Mouse (Mus musculus) embryonic facial prominence, embryonic 13.5 days (tissue): ENCODE results near the gene Lipt2. TPM values are rescaled to one million over a fixed set of nuclear protein-coding genes. Genes with fewer than 3 reads are reported as not detected.

Experiments
- ATAC-seq: fragments of 200-750 bp; cut with Nextera tagmentation; 2 replicates; pipeline ENCODE4 v1.8.0; 2017; ENCODE audit warnings: low read depth; ENCODE audit not compliant: insufficient number of reproducible peaks, insufficient read depth, low FRiP score, low TSS enrichment
- H3K27ac ChIP-seq: fragments of 300-500 bp; sonication (generic); 2 replicates; pipeline ENCODE4 v1.5.1; 2015; ENCODE audit warnings: moderate library complexity, mild to moderate bottlenecking, inconsistent platforms
- H3K27me3 ChIP-seq: fragments of 300-500 bp; sonication (generic); 2 replicates; pipeline ENCODE4 v1.6.1; 2015; ENCODE audit warnings: mild to moderate bottlenecking, inconsistent platforms
- H3K36me3 ChIP-seq: fragments of 300-500 bp; sonication (generic); 2 replicates; pipeline ENCODE4 v1.6.1; 2015; ENCODE audit warnings: mild to moderate bottlenecking, inconsistent platforms
- H3K4me1 ChIP-seq: fragments of 300-500 bp; sonication (generic); 2 replicates; pipeline ENCODE4 v1.6.1; 2015; ENCODE audit warnings: inconsistent platforms
- H3K4me2 ChIP-seq: fragments of 300-500 bp; sonication (generic); 2 replicates; pipeline ENCODE4 v1.6.1; 2015; ENCODE audit warnings: moderate library complexity, mild to moderate bottlenecking, inconsistent platforms
- H3K4me3 ChIP-seq: fragments of 300-500 bp; sonication (generic); 2 replicates; pipeline ENCODE4 v1.5.1; 2015; ENCODE audit warnings: mild to moderate bottlenecking, inconsistent platforms
- H3K9ac ChIP-seq: fragments of 300-500 bp; sonication (generic); 2 replicates; pipeline ENCODE4 v1.6.1; 2015; ENCODE audit warnings: mild to moderate bottlenecking, inconsistent platforms
- H3K9me3 ChIP-seq: fragments of 300-500 bp; sonication (generic); 2 replicates; pipeline ENCODE4 v1.6.1; 2016; ENCODE audit warnings: inconsistent platforms
- WGBS: fragments of 180-500 bp; shearing (Covaris S2); methylation state at CpG from one replicate; pipeline ENCODE4 v1.1.7; 2015; ENCODE audit warnings: mixed read lengths; 5-methylcytosine and 5-hydroxymethylcytosine counted together
- polyA plus RNA-seq: library from polyadenylated mRNA; unstranded; fragments of >200 nt; fragmentation: Nextera tagmentation; extraction: Ambion mirVana; gene quantifications from 2 replicates; pipeline ENCODE4 v1.2.1, GENCODE M21; 2015

Gene Lipt2
- polyA plus RNA-seq, 1 experiment from 2014 or later, result 26.8 TPM

DNA sequence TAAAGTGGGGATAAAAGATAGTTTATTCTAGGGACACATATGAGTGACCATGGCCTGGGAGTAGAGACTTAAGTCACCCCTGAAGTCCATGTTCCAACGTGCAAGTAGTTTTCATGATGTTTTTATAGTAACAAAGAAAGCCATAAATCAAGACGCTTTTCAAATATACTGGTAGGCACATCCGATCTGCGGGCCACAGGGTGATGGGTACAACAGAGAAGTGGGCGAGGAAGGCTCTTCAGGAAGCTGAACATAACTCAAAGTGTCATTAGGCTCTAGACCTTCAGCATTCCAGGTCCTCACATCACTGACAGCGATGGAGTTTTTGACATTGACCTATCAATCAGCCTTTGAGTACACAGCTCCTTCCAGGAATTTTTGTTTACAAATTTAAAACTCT, 28.5 kb upstream of the Lipt2 start:
- H3K4me2 ChIP-seq, result no peak overlapping the region
- ATAC-seq, result no peak
- H3K9me3 ChIP-seq, result no peaks in the 10 kb centered on the region
- H3K27me3 ChIP-seq, result no peaks in the 10 kb centered on the region
- WGBS, result 80% methylated on average over 6 of the region's 6 CpGs
- H3K27ac ChIP-seq, result no peak overlapping the region
- no peak overlapping the region for H3K4me3 ChIP-seq
- H3K4me1 ChIP-seq, result no peaks in the 10 kb centered on the region
- no peaks in the 10 kb centered on the region for H3K36me3 ChIP-seq
- no peak overlapping the region for H3K9ac ChIP-seq

DNA sequence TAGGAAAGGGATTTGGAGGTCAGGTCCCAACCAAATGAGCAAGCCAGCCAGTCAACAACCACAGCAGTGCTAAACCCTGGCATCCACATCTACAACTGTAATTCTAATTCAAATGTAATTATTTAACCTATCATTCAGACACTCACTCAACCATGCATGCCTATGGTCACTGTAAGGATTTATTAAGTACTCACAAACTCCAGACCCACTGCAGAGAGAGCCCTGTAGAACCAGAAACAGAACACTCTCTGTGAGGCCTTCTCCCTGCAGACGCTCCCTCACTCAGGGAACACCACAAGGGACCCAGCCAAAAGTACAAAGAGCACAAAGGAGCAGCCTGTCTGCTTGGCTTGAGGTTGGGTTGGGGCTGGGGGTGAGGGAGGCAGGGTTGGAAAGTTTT, 26.7 kb upstream of the Lipt2 start:
- no peak overlapping the region for H3K9ac ChIP-seq
- no peaks in the 10 kb centered on the region for H3K27me3 ChIP-seq
- no peak overlapping the region for H3K4me2 ChIP-seq
- H3K4me3 ChIP-seq, result no peak overlapping the region
- ATAC-seq, result no peak
- H3K27ac ChIP-seq, result no peak overlapping the region
- no peaks in the 10 kb centered on the region for H3K36me3 ChIP-seq
- no peaks in the 10 kb centered on the region for H3K4me1 ChIP-seq
- no peaks in the 10 kb centered on the region for H3K9me3 ChIP-seq
- WGBS, result 71% methylated on average over 1 of the region's 1 CpGs

DNA sequence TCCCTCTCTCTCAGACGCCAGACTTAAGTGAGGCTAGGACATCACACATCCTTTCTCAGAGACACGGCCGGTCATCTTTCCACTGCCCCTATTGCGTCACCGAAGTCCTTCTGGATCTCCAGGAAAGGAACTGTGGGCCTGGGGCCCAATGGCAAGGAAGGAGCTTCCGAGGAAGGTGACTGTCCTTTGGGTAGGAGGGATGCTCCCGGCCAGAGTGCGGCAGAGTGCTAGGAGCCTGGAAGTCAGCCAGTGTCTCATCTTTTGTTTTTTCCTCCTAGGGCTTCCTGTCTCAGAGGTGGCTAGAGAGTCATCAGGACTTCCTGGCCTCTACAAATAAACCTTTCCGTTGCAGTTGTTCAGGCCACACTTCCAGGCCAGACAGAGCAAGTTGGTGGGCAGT, 22.0 kb upstream of the Lipt2 start:
- no peaks in the 10 kb centered on the region for H3K27me3 ChIP-seq
- no peak for ATAC-seq
- H3K4me1 ChIP-seq, result no peaks in the 10 kb centered on the region
- no peak overlapping the region for H3K9ac ChIP-seq
- H3K27ac ChIP-seq, result no peak overlapping the region
- no peaks in the 10 kb centered on the region for H3K36me3 ChIP-seq
- H3K9me3 ChIP-seq, result no peaks in the 10 kb centered on the region
- WGBS, result 84% methylated on average over 9 of the region's 9 CpGs
- H3K4me2 ChIP-seq, result no peak overlapping the region
- H3K4me3 ChIP-seq, result no peak overlapping the region

DNA sequence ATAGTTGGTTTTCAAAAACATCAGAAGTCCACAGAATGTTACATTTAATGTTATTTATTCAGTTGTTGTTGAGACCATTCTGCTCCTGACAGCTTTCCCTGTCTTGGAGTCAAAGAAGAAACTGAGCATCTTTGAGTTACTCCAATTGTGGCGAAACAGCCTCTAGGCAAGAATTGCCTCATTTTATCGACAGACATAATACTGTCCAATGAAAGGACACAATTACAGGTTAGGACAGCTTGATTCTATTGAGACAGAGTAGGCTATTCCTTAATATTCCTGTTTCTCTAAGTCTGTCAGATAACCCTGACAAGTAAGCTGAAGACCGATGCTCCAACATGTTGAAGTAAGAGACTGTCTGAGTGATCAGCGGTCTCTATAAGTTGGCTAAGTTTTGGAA, 21.0 kb upstream of the Lipt2 start:
- WGBS, result 91% methylated on average over 4 of the region's 4 CpGs
- ATAC-seq, result no peak
- H3K27ac ChIP-seq, result no peak overlapping the region
- no peaks in the 10 kb centered on the region for H3K9me3 ChIP-seq
- no peak overlapping the region for H3K4me3 ChIP-seq
- H3K4me1 ChIP-seq, result no peaks in the 10 kb centered on the region
- no peaks in the 10 kb centered on the region for H3K27me3 ChIP-seq
- no peak overlapping the region for H3K9ac ChIP-seq
- no peaks in the 10 kb centered on the region for H3K36me3 ChIP-seq
- H3K4me2 ChIP-seq, result no peak overlapping the region

DNA sequence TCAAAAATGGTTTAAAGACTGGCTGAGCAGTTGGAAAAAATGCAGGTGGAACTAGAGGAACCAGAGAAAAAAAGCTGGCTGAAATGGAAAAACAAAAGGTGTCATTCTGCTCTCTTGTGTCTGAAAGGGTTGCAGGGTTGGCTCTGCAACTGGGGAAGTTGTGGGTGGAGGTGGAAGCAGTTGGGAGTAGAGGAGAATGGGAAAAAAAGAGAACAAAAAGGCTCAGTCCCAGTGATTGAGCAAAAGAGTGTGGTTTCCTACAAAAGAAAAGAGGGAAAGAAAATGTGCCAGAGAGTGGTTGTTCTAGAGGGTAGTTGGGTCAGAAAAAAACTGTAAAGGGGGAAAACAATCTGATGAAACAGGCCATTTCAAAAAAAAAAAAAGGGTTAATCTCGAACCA, 18.5 kb upstream of the Lipt2 start:
- H3K9me3 ChIP-seq, result no peaks in the 10 kb centered on the region
- ATAC-seq, result no peak
- no peak overlapping the region for H3K27ac ChIP-seq
- no peak overlapping the region for H3K9ac ChIP-seq
- H3K4me3 ChIP-seq, result no peak overlapping the region
- 68% methylated on average over 1 of the region's 1 CpGs for WGBS
- no peaks in the 10 kb centered on the region for H3K4me1 ChIP-seq
- H3K4me2 ChIP-seq, result no peak overlapping the region
- H3K27me3 ChIP-seq, result no peaks in the 10 kb centered on the region
- no peaks in the 10 kb centered on the region for H3K36me3 ChIP-seq

DNA sequence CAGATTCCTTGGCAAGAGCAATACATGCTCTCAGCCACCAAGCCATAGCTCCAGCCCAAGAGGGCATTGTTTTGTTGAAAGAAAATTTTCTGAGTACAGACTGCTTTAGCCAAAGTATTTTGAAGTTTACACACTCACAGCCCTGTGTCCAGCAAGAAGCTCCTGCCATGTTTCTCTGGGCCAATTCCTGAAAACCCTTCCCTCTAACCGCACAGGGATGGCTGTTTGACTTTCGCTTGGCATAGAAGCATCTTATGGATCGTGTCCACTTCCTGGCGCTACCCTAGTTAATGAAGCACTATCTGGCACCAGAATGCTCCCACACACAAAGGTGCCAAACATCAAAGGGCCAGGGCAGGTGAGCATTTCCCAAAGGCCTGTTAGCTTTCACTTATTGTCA, 10.5 kb upstream of the Lipt2 start:
- Histone ChIP-seq H3K4me3 (no peak overlapping the region), H3K4me2 (no peak overlapping the region), H3K36me3 (no peaks in the 10 kb centered on the region), H3K9ac (no peak overlapping the region), H3K27me3 (no peaks in the 10 kb centered on the region), H3K27ac (no peak overlapping the region), H3K9me3 (no peaks in the 10 kb centered on the region), H3K4me1 (no peaks in the 10 kb centered on the region)
- WGBS, result 91% methylated on average over 4 of the region's 4 CpGs
- no peak for ATAC-seq

DNA sequence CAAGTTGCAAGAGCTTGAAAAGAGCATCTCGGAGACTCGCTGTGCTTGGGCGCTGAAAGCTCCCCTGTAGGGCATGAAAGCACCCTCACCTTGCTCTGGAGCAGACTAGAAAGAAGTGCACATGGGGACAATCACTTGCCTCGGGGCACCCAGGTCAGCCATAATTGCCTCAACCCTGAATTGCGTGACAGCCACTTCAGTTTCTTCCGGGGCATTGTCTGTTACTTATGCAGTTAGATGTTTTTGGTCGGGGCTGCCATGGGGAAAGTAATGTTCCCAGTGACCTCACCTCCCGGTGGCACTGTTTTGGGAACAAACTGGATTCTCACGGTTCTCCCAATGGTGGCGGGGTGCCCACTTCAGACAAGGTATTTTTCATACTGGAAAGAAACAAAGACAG, 9.0 kb upstream of the Lipt2 start:
- Histone ChIP-seq H3K36me3 (no peaks in the 10 kb centered on the region), H3K9ac (no peak overlapping the region), H3K27ac (no peak overlapping the region), H3K27me3 (no peaks in the 10 kb centered on the region), H3K9me3 (no peaks in the 10 kb centered on the region), H3K4me1 (no peaks in the 10 kb centered on the region), H3K4me2 (no peak overlapping the region), H3K4me3 (no peak overlapping the region)
- no peak for ATAC-seq
- WGBS, result 44% methylated on average over 10 of the region's 10 CpGs

DNA sequence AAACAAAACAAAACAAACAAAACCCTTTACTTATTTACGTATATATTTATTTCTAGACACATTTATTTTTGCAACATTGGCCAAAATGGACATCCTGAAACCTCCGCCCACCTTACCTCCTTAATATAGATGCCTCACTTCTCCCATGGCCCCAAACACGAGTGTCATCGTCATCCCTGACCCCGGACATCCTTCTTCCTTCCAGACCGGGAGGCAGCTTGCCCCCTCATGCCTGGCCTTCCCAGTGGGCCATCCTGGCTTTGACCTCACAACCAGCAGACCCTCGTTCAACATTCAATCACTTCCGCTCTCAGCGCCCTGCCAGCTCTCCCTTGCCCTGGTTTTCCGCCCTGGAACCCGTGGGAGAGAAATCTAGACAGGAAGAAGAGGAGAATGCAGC, 8.5 kb upstream of the Lipt2 start:
- Histone ChIP-seq H3K9me3 (no peaks in the 10 kb centered on the region), H3K36me3 (no peaks in the 10 kb centered on the region), H3K27me3 (no peaks in the 10 kb centered on the region), H3K4me3 (no peak overlapping the region), H3K4me2 (no peak overlapping the region), H3K9ac (no peak overlapping the region), H3K4me1 (no peaks in the 10 kb centered on the region), H3K27ac (no peak overlapping the region)
- no peak for ATAC-seq
- WGBS, result 77% methylated on average over 11 of the region's 11 CpGs

DNA sequence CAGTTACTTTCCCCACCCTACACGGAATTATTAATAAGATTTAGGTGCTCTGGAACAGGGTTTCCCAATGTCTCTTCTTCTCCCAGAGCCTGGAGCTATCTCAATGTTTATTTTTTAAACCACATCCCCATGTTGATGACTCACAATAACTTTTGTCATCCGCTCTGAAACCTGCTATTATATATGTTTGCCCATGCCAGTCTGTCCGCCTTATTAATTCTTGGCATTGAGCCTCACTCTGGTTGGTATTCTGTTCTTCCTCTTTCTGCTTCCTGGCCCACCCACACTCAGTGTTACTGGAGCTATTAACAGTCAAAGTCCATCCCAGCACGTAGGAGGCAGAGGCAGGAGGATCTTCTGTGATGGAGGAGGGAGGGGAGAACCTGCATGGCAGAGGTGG, 1.4 kb upstream of the Lipt2 start:
- ATAC-seq, result no peak
- WGBS, result 79% methylated on average over 4 of the region's 4 CpGs

DNA sequence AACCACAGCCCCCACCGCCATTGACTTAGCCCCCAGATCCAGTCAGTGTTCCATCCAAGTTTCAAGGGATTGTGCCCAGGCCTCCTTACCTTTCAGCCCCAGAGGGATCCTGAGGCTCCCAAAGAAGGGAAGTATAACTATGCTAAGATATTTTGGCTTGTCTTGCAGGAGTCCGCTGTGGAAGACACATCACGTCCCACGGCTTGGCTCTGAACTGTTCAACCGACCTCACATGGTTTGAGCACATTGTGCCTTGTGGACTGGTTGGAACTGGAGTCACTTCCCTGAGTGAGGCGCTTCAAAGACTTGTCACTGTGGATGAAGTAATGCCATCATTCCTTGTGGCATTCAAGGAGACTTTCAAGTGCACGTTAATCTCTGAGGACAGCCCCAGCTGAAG, 929 bp downstream of the Lipt2 start:
- H3K4me2 ChIP-seq, result peak overlapping the region; percentile 79
- H3K4me1 ChIP-seq, result peaks cover 13% of the 10 kb centered on the region
- H3K4me3 ChIP-seq, result peak overlapping the region; percentile 86
- H3K36me3 ChIP-seq, result no peaks in the 10 kb centered on the region
- 65% methylated on average over 7 of the region's 7 CpGs for WGBS
- H3K27me3 ChIP-seq, result no peaks in the 10 kb centered on the region
- peak overlapping the region; percentile 96 for H3K9ac ChIP-seq
- ATAC-seq, result no peak
- no peaks in the 10 kb centered on the region for H3K9me3 ChIP-seq
- peak overlapping the region; percentile 97 for H3K27ac ChIP-seq

More for the DNA sequence above, 1.4 kb upstream of the Lipt2 start:
- Histone ChIP-seq H3K4me3 (no peak overlapping the region), H3K27me3 (no peaks in the 10 kb centered on the region), H3K4me2 (no peak overlapping the region), H3K27ac (no peak overlapping the region), H3K36me3 (no peaks in the 10 kb centered on the region), H3K4me1 (peaks cover 6% of the 10 kb centered on the region), H3K9me3 (no peaks in the 10 kb centered on the region), H3K9ac (no peak overlapping the region)

DNA sequence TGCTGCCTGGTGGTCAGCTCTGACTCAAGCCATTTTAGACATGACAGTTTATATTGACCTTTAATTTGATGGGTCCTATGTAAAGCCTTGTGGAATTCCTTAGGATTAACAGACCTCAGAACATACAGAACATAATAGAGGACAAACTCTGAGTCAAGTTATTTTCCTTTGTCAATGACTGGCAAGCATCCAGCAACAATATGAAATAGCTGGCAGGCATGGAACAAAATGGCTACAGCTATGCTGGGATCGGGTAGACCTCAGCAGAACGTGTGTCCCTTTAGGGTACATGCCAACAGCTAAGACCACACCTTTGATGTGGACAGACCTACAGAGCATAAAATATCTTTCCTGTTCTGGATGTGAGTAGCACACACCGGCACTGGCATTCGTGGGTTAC, 4.4 kb downstream of the Lipt2 start:
- H3K4me2 ChIP-seq, result no peak overlapping the region
- no peak for ATAC-seq
- H3K9ac ChIP-seq, result no peak overlapping the region
- H3K36me3 ChIP-seq, result no peaks in the 10 kb centered on the region
- H3K27ac ChIP-seq, result no peak overlapping the region
- H3K9me3 ChIP-seq, result no peaks in the 10 kb centered on the region
- WGBS, result 68% methylated on average over 4 of the region's 4 CpGs
- H3K4me1 ChIP-seq, result peaks cover 13% of the 10 kb centered on the region
- H3K27me3 ChIP-seq, result no peaks in the 10 kb centered on the region
- H3K4me3 ChIP-seq, result no peak overlapping the region

DNA sequence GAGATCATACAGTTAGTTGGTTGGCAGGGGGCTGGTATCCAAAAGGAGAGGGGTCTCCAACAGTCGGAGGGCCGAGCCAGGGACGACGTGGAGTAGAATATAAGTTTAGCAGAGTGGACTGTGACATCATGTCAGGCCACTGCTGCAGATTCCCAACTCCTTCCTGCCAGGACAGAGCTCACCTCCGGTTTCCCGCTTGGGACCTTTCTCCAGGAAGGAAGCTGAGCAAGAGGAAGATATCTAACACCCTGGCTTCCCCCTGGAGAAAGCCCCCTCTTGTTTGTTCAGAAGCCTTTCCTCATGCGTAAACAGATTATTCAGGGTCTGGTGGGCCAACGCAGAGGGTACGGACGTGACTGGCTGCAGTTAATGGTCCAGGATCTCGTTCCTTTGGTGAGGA, 9.6 kb downstream of the Lipt2 start:
- H3K4me3 ChIP-seq, result no peak overlapping the region
- no peaks in the 10 kb centered on the region for H3K27me3 ChIP-seq
- no peak overlapping the region for H3K4me2 ChIP-seq
- no peak for ATAC-seq
- no peaks in the 10 kb centered on the region for H3K36me3 ChIP-seq
- H3K9ac ChIP-seq, result no peak overlapping the region
- peaks cover 1% of the 10 kb centered on the region; the same call in 1 of the 2 replicates for H3K4me1 ChIP-seq
- no peaks in the 10 kb centered on the region for H3K9me3 ChIP-seq
- H3K27ac ChIP-seq, result no peak overlapping the region
- 79% methylated on average over 11 of the region's 11 CpGs for WGBS

DNA sequence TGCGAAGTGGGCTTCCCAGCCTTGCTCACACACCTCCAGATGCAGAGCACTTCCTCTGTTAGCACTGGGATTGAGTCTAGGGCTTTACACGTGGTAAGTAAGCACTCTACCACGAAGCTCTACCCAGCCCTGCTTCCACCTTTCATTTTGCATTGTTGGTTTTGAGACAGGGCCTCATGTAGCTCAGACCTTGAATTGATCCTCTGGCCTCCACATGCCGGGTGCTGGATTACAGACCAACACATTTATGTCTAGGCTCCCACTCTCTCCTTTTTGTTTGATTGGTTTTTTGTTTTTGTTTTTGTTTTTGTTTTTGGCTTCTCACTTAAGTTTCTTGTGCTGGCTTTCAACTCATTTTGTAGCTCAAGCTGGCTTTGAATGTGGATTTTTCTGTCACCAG, 11.7 kb downstream of the Lipt2 start:
- Histone ChIP-seq H3K4me3 (no peak overlapping the region), H3K36me3 (no peaks in the 10 kb centered on the region), H3K4me1 (no peaks in the 10 kb centered on the region), H3K9ac (no peak overlapping the region), H3K27ac (no peak overlapping the region), H3K4me2 (no peak overlapping the region), H3K9me3 (no peaks in the 10 kb centered on the region), H3K27me3 (peaks cover 3% of the 10 kb centered on the region; the same call in 1 of the 2 replicates)
- 66% methylated on average over 4 of the region's 4 CpGs for WGBS
- ATAC-seq, result no peak
